Mouse (Mus musculus) macrophage (primary cell): ENCODE data around the gene Gmnn. TPM values are rescaled to one million over a fixed set of nuclear protein-coding genes. Genes with fewer than 3 reads are reported as not detected.

Experiments
- H3K27ac ChIP-seq: fragments of 350-480 bp; formaldehyde crosslinking; 2 replicates; pipeline ENCODE4 v1.9.0; 2021
- H3K36me3 ChIP-seq: fragments of 350-480 bp; formaldehyde crosslinking; 2 replicates; pipeline ENCODE4 v1.9.0; 2021; ENCODE audit errors: inconsistent target
- H3K4me3 ChIP-seq: fragments of 350-480 bp; formaldehyde crosslinking; 2 replicates; pipeline ENCODE4 v1.9.0; 2021; ENCODE audit errors: inconsistent target
- H3K79me2 ChIP-seq: fragments of 350-480 bp; formaldehyde crosslinking; 2 replicates; pipeline ENCODE4 v1.9.0; 2021; ENCODE audit errors: inconsistent target
- WGBS: methylation state at CpG from one replicate; pipeline ENCODE4 v1.1.7; 2026; ENCODE audit warnings: inconsistent platforms; ENCODE audit not compliant: missing documents; 5-methylcytosine and 5-hydroxymethylcytosine counted together
- polyA plus RNA-seq: library from polyadenylated mRNA; stranded (reverse); fragments of 250-400 nt; gene quantifications from 3 replicates; pipeline ENCODE4 v1.2.4, GENCODE M21; 2018; ENCODE audit warnings: inconsistent platforms
- total RNA-seq, 78 experiments: library from RNA; depleted of rRNA; stranded (reverse); fragments of 250-400 nt; gene quantifications; 1 replicate in 9 of 78; 2 replicates in 24 of 78; 3 replicates in 43 of 78; 4 replicates in 2 of 78; pipeline ENCODE4 v1.2.4; 2018; ENCODE audit warnings: inconsistent platforms in 56 of 78

The Gmnn gene
- total RNA-seq (2018; cell fraction: chromatin; rRNA removed) = 10 to 100 TPM in 8 of 26 experiments, 1 to 10 TPM in 17, under 1 TPM in 1; 0.90 to 22.3 (median 5.3) TPM
- total RNA-seq (2018; cell fraction: cytosol; rRNA removed) = 10 to 100 TPM in 25 of 26 experiments, 1 to 10 TPM in 1; 8.1 to 30.0 (median 21.3) TPM
- total RNA-seq (2018; cell fraction: nucleus; rRNA removed) = 10 to 100 TPM in 7 of 26 experiments, 1 to 10 TPM in 19; 1.8 to 37.5 (median 8.4) TPM
- 31.4 to 90.9 TPM (median 48.0 TPM) in 3 replicates for polyA plus RNA-seq

GRCm38 (mm10) chr13:24761403-24762227 is at the start of gene Gmnn:
TSS of gene Gmnn (minus strand) at chr13:24761923.
- peak within 1 kb of the TSS; percentile 47 for H3K27ac ChIP-seq
- WGBS = under 1% methylated on average over 79 of the region's 79 CpGs

GRCm38 (mm10) chr13:24806079-24806478 is 44.4 kb upstream of the Gmnn start:
- H3K27ac ChIP-seq = peak overlapping the region; percentile 94

More at GRCm38 (mm10) chr13:24761403-24762227, at the start of gene Gmnn:
- H3K4me3 ChIP-seq = peak within 1 kb of the TSS; percentile 74
- peaks cover 9% of the 10 kb centered on the region; the same call in 1 of the 2 replicates for H3K36me3 ChIP-seq
- H3K79me2 ChIP-seq = peaks cover 46% of the 10 kb centered on the region

GRCm38 (mm10) chr13:24803196-24803595 is 41.5 kb upstream of the Gmnn start:
- Histone ChIP-seq H3K27ac (peak overlapping the region; percentile 94), H3K79me2 (peaks cover 81% of the 10 kb centered on the region), H3K36me3 (peaks cover 27% of the 10 kb centered on the region), H3K4me3 (peak overlapping the region; percentile 82)
- WGBS = 0% methylated on average over 2 of the region's 2 CpGs

More at GRCm38 (mm10) chr13:24806079-24806478, 44.4 kb upstream of the Gmnn start:
- Histone ChIP-seq H3K79me2 (peaks cover 95% of the 10 kb centered on the region), H3K4me3 (peak overlapping the region; percentile 82), H3K36me3 (peaks cover 56% of the 10 kb centered on the region)

GRCm38 (mm10) chr13:24802131-24802691 is 40.5 kb upstream of the Gmnn start:
- Histone ChIP-seq H3K79me2 (peaks cover 81% of the 10 kb centered on the region), H3K27ac (peak overlapping the region; percentile 94), H3K36me3 (peaks cover 19% of the 10 kb centered on the region; the same call in 1 of the 2 replicates), H3K4me3 (peak overlapping the region; percentile 82)
- whole genome bisulfite sequencing = 1% methylated on average over 25 of the region's 26 CpGs

GRCm38 (mm10) chr13:24801308-24801921 is 39.7 kb upstream of the Gmnn start, which contains the start of gene BC005537:
TSS of gene BC005537 (plus strand) at chr13:24801657.
- peaks cover 77% of the 10 kb centered on the region for H3K79me2 ChIP-seq
- WGBS = under 1% methylated on average over 37 of the region's 74 CpGs
- H3K27ac ChIP-seq = peak within 1 kb of the TSS; percentile 99
- peak within 1 kb of the TSS; percentile 82 for H3K4me3 ChIP-seq
- peaks cover 17% of the 10 kb centered on the region; the same call in 1 of the 2 replicates for H3K36me3 ChIP-seq

GRCm38 (mm10) chr13:24800674-24801307 is 39.1 kb upstream of the Gmnn start:
- under 1% methylated on average over 38 of the region's 42 CpGs for WGBS
- Histone ChIP-seq H3K79me2 (peaks cover 70% of the 10 kb centered on the region), H3K4me3 (peak overlapping the region; percentile 57), H3K36me3 (peaks cover 14% of the 10 kb centered on the region; the same call in 1 of the 2 replicates), H3K27ac (peak overlapping the region; percentile 99)

- Histone ChIP-seq H3K27ac (peak overlapping the region; percentile 99), H3K36me3 (peaks cover 7% of the 10 kb centered on the region; the same call in 1 of the 2 replicates), H3K4me3 (peak overlapping the region; percentile 57), H3K79me2 (peaks cover 63% of the 10 kb centered on the region)
- under 1% methylated on average over 31 of the region's 31 CpGs for WGBS
Measured at GRCm38 (mm10) chr13:24799925-24800673, 38.4 kb upstream of the Gmnn start.

GRCm38 (mm10) chr13:24799378-24799777 is 37.7 kb upstream of the Gmnn start:
- WGBS = 77% methylated on average over 5 of the region's 5 CpGs
- Histone ChIP-seq H3K4me3 (peak overlapping the region; percentile 57), H3K27ac (peak overlapping the region; percentile 99)

GRCm38 (mm10) chr13:24798686-24799085 is 37.0 kb upstream of the Gmnn start:
- 81% methylated on average over 4 of the region's 4 CpGs for WGBS
- peak overlapping the region; percentile 99 for H3K27ac ChIP-seq
- H3K4me3 ChIP-seq = no peak overlapping the region
- peaks cover 56% of the 10 kb centered on the region for H3K79me2 ChIP-seq
- H3K36me3 ChIP-seq = peaks cover 2% of the 10 kb centered on the region; the same call in 1 of the 2 replicates

More at GRCm38 (mm10) chr13:24799378-24799777, 37.7 kb upstream of the Gmnn start:
- peaks cover 56% of the 10 kb centered on the region for H3K79me2 ChIP-seq
- peaks cover 7% of the 10 kb centered on the region; the same call in 1 of the 2 replicates for H3K36me3 ChIP-seq

- Histone ChIP-seq H3K79me2 (peaks cover 46% of the 10 kb centered on the region), H3K27ac (peak overlapping the region; percentile 100), H3K4me3 (no peak overlapping the region), H3K36me3 (no peaks in the 10 kb centered on the region)
- WGBS = 33% methylated on average over 9 of the region's 9 CpGs
Measured at GRCm38 (mm10) chr13:24792411-24793045, 30.8 kb upstream of the Gmnn start.

- peak overlapping the region; percentile 100 for H3K27ac ChIP-seq
- WGBS = 0% methylated on average over 2 of the region's 2 CpGs
- peaks cover 48% of the 10 kb centered on the region for H3K79me2 ChIP-seq
- H3K4me3 ChIP-seq = no peak overlapping the region
- no peaks in the 10 kb centered on the region for H3K36me3 ChIP-seq
Measured at GRCm38 (mm10) chr13:24791349-24791748, 29.6 kb upstream of the Gmnn start.

- Histone ChIP-seq H3K27ac (no peak overlapping the region), H3K79me2 (peaks cover 37% of the 10 kb centered on the region), H3K4me3 (no peak overlapping the region), H3K36me3 (no peaks in the 10 kb centered on the region)
- WGBS = 100% methylated on average over 5 of the region's 5 CpGs
Measured at GRCm38 (mm10) chr13:24787477-24787876, 25.8 kb upstream of the Gmnn start.

- 41% methylated on average over 11 of the region's 11 CpGs for WGBS
- Histone ChIP-seq H3K27ac (peak overlapping the region; percentile 1; the same call in 1 of the 2 replicates), H3K4me3 (no peak overlapping the region), H3K36me3 (no peaks in the 10 kb centered on the region), H3K79me2 (peaks cover 37% of the 10 kb centered on the region)
Measured at GRCm38 (mm10) chr13:24786014-24786490, 24.3 kb upstream of the Gmnn start.
